Mouse (Mus musculus) cortical plate, adult 2 months (tissue): ENCODE measurements around the gene Epn3. TPM values are rescaled to one million over a fixed set of nuclear protein-coding genes. Genes with fewer than 3 reads are reported as not detected.

Experiments used
- H3K27ac ChIP-seq: fragments of 200-500 bp; 2 replicates; pipeline ENCODE4 v1.5.1; 2012; ENCODE audit warnings: low read length, control low read depth, inconsistent platforms; ENCODE audit not compliant: insufficient read depth
- H3K4me1 ChIP-seq: fragments of 200-500 bp; 2 replicates; pipeline ENCODE4 v1.6.1; 2011; ENCODE audit warnings: low read length; ENCODE audit not compliant: control insufficient read depth, insufficient read depth
- H3K4me3 ChIP-seq: fragments of 200-500 bp; 2 replicates; pipeline ENCODE4 v1.5.1; 2011; ENCODE audit warnings: mild to moderate bottlenecking, low read length, control low read depth; ENCODE audit not compliant: insufficient read depth
- CTCF ChIP-seq: fragments of 200-500 bp; IDR thresholded peaks from 2 replicates; pipeline ENCODE4 v1.5.1; 2011; ENCODE audit warnings: mild to moderate bottlenecking, control low read depth, low read length; ENCODE audit not compliant: insufficient read depth; ENCODE audit errors: extremely low read depth
- POLR2A ChIP-seq: fragments of 200-500 bp; IDR thresholded peaks from 2 replicates; pipeline ENCODE4 v1.6.1; 2011; ENCODE audit warnings: mild to moderate bottlenecking, low read length, control low read depth; ENCODE audit not compliant: insufficient read depth; ENCODE audit errors: extremely low read depth
- polyA plus RNA-seq: library from polyadenylated mRNA; depleted of rRNA; stranded (reverse); fragments of >200 nt; gene quantifications from 2 replicates; pipeline ENCODE4 v1.2.3, GENCODE M21; 2012

Gene Epn3
- polyA plus RNA-seq, 1 experiment = 0.98 TPM

- Histone ChIP-seq H3K4me3 (no peak overlapping the region), H3K4me1 (peaks cover 7% of the 10 kb centered on the region), H3K27ac (no peak overlapping the region)
- no peak for TF ChIP-seq CTCF
- no peak for TF ChIP-seq POLR2A
These were observed 42.8 kb downstream of the Epn3 start for GRCm38 (mm10) chr11:94457001-94457400.

- TF ChIP-seq POLR2A (no peak), CTCF (no peak)
- peaks cover 7% of the 10 kb centered on the region for H3K4me1 ChIP-seq
- no peak overlapping the region for H3K27ac ChIP-seq
- H3K4me3 ChIP-seq = no peak overlapping the region
These were observed 43.4 kb downstream of the Epn3 start for GRCm38 (mm10) chr11:94456347-94456746.

- H3K4me3 ChIP-seq = no peak overlapping the region
- no peak for TF ChIP-seq CTCF
- TF ChIP-seq POLR2A = no peak
- peaks cover 7% of the 10 kb centered on the region for H3K4me1 ChIP-seq
- no peak overlapping the region for H3K27ac ChIP-seq
These were observed 44.5 kb downstream of the Epn3 start for GRCm38 (mm10) chr11:94455161-94455820.

GRCm38 (mm10) chr11:94454756-94455155 is 45.0 kb downstream of the Epn3 start:
- Histone ChIP-seq H3K27ac (no peak overlapping the region), H3K4me3 (no peak overlapping the region), H3K4me1 (peaks cover 7% of the 10 kb centered on the region)
- TF ChIP-seq POLR2A (no peak), CTCF (no peak)

- Histone ChIP-seq H3K4me1 (peaks cover 5% of the 10 kb centered on the region), H3K4me3 (no peak overlapping the region), H3K27ac (no peak overlapping the region)
- TF ChIP-seq CTCF (no peak), POLR2A (no peak)
These were observed 48.5 kb downstream of the Epn3 start for GRCm38 (mm10) chr11:94451091-94451773.

GRCm38 (mm10) chr11:94449886-94450285 is 49.9 kb downstream of the Epn3 start:
- Histone ChIP-seq H3K4me3 (no peak overlapping the region), H3K4me1 (peaks cover 2% of the 10 kb centered on the region), H3K27ac (no peak overlapping the region)
- TF ChIP-seq POLR2A (no peak), CTCF (no peak)

GRCm38 (mm10) chr11:94449239-94449638 is 50.5 kb downstream of the Epn3 start:
- Histone ChIP-seq H3K27ac (no peak overlapping the region), H3K4me3 (no peak overlapping the region), H3K4me1 (no peaks in the 10 kb centered on the region)
- TF ChIP-seq POLR2A = no peak
- no peak for TF ChIP-seq CTCF

- H3K27ac ChIP-seq = no peak overlapping the region
- H3K4me1 ChIP-seq = no peaks in the 10 kb centered on the region
- no peak overlapping the region for H3K4me3 ChIP-seq
- no peak for TF ChIP-seq CTCF
- TF ChIP-seq POLR2A = no peak
These were observed 52.8 kb downstream of the Epn3 start for GRCm38 (mm10) chr11:94447017-94447416.

- TF ChIP-seq CTCF (no peak), POLR2A (no peak)
- no peaks in the 10 kb centered on the region for H3K4me1 ChIP-seq
- no peak overlapping the region for H3K27ac ChIP-seq
These were observed 54.5 kb downstream of the Epn3 start for GRCm38 (mm10) chr11:94445300-94445699.

GRCm38 (mm10) chr11:94444829-94445228 is 54.9 kb downstream of the Epn3 start:
- no peak overlapping the region for H3K4me3 ChIP-seq
- H3K27ac ChIP-seq = no peak overlapping the region
- TF ChIP-seq CTCF = no peak
- no peak for TF ChIP-seq POLR2A
- no peaks in the 10 kb centered on the region for H3K4me1 ChIP-seq

More at GRCm38 (mm10) chr11:94445300-94445699, 54.5 kb downstream of the Epn3 start:
- H3K4me3 ChIP-seq = no peak overlapping the region
